Mouse (Mus musculus): ENCODE results near the gene Tpk1.
A peak's percentile ranks its signal among the peaks of the same experiment; 100 is the strongest.

The Tpk1 gene

DNA sequence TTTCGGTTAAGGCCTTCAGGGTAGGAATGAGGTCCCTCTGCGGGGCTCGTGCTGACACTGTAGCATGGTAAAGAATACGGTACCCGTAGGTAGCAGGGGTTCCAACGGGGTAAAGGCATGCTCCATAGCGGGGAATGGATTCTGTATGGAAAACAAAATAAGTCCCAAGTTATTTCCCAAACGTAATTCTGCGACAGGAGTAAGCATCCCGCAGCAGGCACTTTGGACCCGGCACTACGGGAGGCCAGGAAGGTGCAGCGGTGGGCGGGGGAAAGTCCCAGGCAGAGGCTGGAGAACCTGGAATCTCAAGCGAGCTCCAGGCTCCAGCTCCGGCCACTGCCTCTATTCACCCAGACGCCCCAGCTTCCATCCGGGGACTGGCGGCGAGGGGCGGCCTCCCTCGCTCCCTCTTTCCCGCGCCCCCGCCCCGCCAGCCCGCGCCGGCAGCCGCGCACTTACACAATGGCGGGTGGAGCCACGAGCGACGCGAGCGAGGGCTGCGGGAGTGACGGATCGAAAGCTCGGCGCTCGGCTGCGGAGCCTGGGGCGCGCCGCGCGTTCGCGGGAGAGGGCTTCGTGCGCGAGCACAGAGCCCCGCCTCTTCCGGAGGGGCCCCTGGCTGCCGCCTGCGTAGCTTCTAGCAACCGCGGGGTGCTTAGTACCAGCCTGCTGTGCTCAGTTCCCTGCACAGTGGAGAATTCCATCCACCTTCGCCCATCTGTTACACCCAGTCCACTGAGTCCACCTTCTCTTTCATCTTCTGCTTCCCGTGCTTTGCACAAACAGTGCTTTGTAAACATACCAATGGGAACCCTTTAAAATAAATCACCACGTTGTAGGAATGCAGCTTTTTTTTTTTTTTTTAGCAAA lies at the start of gene Tpk1:
Gene Tpk1, minus strand, starts transcription at position 602 of the 870 bp plus-strand sequence.
- DNase-seq (ENCODE audit: extremely low read depth, low read depth, low spot score) = peak; percentile 8

DNA sequence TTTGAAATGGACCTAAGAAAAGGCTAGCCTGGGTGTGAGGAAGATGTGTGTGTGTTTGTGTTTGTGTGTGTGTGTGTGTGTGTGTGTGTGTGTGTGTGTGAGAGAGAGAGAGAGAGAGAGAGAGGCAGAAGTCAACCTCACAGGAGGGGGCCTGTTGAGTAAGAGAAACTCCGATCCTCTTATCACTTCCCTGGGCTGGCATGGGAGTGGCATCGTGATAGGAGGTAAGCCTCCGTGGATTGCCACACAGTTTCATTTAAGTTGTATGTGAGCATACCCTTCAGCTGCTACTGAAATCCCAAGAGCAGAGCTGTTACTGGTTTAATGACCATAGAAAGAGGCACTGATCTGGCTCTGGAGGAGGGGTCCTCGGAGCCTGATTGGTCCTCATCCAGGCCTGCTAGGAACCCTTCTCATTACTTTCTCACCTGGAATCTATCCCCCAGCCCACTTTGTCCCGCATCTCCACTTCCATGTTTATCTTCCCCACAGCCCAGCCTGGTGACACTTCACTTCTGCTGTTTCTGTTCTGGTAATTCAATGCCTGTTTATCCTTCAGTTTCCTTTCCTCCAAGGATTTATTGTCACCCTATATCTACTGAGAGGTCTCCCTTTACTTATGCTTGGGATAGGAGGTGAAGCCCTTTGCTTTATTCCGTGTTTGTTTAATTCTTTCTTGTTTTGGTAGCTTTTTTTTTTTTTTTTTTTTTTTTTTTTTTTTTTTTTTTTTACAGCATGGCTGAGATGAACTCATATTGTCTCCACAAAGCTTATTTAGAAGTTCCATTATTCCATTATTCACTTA lies 36.9 kb upstream of the Tpk1 start:
- no peak for DNase-seq (ENCODE audit: extremely low read depth, low read depth, low spot score)

DNA sequence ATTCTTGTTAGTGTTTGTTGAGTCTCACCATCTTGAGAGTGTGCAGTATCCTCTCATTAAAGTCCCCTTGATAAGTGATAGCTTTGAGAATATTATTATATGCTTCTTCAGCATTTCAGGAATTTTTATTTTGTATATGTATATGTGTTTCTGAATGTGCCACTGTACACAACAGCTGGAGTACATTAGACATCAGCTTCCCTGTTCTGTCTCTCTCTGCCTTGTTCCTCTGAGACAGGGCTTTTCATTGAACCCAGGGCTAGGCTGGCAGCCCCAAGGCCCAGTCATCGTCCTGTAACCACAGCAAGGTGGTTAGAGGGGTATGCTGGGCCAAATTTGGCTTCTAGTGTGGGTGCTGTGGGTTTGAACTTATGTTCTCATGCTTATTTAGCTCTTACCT lies 25.8 kb upstream of the Tpk1 start:
- no peak for DNase-seq (ENCODE audit: extremely low read depth, low read depth, low spot score)

DNA sequence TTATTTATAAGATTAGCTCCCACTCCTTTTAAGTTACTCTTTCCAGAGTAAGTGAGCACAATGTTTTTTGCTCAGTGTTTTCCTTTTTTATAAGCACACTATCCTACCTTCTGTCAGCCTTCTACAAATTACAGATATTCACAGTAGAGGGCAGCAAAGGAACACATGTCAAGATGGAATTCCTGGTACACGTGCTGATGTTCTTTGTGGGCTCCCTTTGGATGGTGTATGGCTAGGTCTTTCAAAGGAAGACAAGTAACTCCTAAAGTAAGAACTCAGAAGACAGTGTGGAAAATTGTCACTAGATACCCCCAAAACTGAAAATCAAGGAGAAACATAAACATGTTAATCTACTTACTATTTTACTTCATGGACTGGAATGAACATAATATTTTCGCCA lies 19.9 kb upstream of the Tpk1 start:
- no peak for DNase-seq (ENCODE audit: extremely low read depth, low read depth, low spot score)

DNA sequence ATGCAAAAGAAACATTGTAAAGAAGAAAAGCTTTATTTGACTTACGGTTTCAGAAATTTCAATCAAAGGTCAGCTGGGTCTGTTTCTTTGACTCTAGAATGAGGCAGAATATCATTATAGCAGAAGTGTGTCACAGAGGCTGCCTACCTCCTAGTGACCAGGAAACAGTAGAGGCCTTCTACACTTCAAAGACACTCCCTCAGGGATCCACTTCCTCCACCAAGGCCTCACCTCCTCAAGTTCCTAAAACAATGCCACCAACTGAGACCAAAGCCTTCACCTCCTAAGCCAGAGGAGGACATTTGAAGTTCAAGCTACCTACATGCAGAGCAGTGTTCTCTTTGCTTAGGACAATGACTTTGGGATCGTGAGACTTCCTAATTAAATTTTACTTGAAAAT lies 16.5 kb upstream of the Tpk1 start:
- no peak for DNase-seq (ENCODE audit: extremely low read depth, low read depth, low spot score)

DNA sequence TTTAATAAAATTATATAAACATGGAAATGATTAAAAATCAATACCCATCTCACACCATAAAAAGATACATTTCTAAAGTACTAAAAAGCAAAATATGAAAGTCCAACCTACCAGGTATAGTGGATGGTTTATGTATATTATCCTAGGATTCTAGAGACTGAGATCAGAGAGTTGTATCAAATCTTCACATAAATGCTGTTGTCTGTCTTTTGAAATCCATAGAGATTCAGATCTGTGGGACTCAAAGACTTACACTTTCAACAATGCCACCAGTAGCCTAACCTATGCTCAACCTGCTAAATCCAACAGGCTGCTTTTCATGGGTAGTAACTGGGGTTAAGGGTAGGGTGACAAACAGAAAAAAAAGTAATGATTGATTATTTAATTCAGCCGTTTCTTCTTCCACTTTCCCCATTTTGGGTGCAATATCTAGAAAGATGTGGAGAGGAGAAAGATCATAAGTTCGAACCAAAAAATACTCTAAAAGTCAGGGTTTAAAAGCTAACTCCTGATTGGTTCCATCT lies 12.7 kb upstream of the Tpk1 start:
- no peak for DNase-seq (ENCODE audit: extremely low read depth, low read depth, low spot score)

DNA sequence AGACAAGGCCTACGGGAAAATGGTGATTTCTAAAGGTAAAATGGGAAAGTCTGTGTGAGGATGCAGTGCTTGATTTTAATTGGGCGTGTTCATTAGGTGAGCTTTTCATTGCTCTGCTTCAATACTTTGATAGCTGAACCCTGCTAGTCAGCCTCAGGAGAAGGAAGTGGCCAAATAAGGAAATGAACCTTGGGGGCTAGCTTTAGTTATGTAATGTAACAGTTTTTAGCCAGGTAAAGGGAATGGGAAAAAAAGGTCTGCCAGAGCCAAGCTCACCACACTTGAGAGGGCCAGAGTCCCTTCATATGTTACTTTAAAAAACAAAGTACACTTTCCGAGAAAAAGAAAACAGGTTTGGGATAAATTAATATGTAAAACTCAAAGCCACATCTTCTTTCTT lies 11.5 kb upstream of the Tpk1 start:
- DNase-seq (ENCODE audit: extremely low read depth, low read depth, low spot score) = no peak

DNA sequence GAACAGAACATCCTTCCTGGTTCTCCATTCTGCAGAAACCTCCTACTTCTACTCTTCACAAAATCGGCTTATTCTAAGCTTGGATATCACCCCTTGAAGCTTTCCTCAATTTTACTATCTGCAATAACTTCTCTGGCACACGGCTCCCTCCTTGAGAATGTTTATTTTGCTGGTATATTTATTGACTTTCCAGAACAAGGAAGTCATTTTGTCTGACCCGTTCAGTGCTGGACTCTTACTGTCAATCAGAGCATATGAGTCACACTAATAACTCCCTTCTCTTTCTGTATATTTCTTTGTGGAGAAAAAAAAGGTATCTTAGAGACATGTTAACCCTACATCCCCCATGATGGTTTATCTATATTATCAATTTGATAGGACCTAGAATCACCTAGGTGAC lies 10.1 kb upstream of the Tpk1 start:
- DNase-seq (ENCODE audit: extremely low read depth, low read depth, low spot score) = no peak

DNA sequence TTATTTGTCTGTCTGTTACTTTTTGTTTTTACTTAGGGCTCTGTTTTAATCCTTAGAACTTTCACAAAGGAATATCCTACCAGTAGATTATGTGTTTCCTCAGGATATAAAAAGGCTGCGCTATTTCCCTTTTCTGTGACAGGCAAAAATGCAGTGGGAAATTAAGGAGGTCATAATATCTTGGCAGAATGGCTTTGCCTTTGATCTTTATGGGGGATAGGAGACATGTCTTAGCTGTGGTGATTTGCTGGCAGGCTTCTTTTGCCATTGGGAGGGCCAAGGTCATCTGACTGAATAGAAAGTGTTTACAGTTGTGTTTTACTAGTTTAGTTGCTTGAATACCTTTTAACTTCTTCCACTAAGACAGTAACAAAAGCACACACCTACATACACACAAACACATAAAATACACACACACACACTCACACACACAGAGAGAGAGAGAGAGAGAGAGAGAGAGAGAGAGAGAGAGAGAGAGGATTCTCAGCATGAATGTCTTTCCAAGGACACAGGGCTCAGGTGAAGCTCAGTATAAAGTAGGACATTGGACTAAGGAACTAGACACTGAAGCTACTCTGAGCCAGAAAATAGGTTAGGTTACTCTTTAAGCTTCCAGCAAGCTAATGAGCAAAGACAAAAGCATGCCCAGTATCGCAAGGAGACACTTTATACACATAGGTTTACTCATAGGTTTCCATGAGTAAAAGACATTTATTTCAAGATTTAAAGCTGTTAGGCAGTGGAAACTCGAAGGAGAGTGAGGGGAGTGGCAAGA lies 9.1 kb upstream of the Tpk1 start:
- DNase-seq (ENCODE audit: extremely low read depth, low read depth, low spot score) = no peak

DNA sequence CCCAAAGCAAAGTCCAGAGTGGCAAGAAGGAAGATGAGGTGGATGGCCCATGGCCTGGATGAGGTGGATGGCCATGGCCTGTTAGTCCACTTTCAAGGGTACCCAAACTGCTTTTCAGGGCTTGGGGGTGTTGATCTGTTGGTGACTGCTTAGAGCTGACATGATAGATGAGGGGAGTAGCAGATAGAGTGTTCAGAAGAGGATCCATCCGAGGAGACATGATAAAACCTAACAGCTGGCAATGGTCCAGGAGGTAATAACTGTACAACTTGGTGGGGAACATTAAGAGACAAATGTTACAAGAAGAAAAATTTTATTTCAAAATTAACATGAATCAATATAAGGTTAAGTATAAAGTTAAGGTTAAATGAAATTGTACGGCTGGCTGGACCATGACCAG lies 4.9 kb upstream of the Tpk1 start:
- no peak for DNase-seq (ENCODE audit: extremely low read depth, low read depth, low spot score)

DNA sequence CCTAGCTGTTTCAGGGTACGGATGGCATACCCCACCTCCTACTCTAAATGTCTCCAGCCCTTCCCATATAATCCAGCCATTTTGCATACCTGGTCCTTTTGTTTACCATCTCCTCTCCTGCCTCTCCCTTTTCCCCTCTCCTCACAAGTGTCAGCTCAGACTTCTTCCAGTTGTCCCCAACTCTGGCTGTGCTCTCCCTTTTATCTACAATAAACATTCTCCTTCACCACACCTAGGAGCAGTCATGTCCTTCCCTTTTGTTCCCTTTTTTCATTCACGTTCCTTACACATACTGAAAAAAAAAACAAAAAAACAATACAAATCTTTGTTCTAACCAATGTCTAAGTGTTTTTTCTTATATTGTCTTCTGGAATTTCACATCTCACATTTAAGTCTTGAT lies 1.6 kb upstream of the Tpk1 start:
- DNase-seq (ENCODE audit: extremely low read depth, low read depth, low spot score) = no peak

DNA sequence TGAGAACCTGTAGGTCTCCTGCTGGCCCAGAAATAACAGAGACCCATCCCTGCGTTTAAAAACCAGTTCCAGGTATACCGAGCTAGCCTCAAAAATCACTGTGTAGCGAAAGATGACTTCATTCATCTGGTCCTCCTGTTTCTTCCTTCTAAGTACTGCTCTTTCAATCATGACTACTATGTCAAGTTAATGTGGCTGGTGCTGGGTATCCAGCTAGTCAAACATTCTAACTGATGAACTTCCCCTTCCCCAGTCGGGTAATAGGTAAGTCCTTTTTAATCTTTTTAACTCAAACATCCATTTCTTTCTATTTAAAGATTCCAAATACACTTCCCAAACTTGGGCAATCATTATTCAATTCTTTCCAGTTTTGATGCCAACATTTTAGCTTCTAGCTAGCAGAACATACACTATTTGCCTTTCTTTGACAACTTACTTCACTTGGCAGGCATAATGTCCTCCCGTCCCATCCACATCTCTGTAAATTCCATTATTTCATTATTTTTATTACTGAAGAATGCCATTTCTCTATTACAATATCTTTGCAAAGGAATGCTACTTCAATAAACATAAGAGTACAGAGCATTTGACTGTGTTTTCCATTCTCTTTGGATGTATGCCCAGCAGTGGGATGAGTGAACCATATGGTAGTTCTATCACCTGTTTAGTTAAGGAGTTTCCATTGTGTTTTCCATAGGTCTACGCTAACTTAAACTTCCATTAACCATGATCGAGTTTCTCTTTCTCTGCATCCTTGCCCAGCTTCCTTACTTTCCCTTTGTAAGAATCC lies 728 bp upstream of the Tpk1 start:
- no peak for DNase-seq (ENCODE audit: extremely low read depth, low read depth, low spot score)

DNA sequence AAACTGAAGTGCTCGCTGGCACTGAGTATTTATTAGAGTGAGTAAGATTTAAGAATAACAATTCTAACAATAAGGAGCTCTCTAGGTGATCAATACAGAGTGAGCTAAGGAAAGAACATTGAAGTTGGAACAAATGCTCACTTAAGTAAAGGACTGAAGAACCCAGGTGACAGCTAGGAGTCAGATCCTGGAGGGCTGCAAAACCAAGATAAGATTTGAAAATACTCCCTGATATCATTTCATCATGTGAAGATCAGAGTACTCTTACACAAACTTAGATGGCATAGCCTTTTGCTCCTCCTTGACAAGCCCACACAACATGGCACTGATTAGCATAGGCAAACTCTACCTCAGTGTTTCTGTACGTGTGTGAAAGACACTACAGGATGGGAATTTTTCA lies 4.3 kb downstream of the Tpk1 start:
- no peak for DNase-seq (ENCODE audit: extremely low read depth, low read depth, low spot score)

DNA sequence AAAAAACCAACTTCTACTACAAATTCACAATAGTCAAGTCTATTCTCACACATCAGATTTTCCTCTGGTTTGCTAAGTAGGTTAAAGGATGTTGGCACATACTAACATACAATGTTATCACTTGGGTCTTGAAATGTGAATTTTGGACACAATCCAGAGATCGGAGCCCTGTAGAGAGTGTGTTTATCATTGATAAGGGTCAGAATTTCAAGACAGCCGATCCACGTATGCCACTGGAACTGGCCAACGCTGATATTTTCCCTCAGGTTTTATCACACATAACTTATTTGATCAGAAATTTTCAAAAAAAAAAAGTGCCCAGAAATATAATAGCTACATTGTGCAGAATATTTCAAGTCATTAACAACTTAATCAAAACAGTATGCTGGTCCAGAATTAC lies 7.8 kb downstream of the Tpk1 start:
- no peak for DNase-seq (ENCODE audit: extremely low read depth, low read depth, low spot score)

DNA sequence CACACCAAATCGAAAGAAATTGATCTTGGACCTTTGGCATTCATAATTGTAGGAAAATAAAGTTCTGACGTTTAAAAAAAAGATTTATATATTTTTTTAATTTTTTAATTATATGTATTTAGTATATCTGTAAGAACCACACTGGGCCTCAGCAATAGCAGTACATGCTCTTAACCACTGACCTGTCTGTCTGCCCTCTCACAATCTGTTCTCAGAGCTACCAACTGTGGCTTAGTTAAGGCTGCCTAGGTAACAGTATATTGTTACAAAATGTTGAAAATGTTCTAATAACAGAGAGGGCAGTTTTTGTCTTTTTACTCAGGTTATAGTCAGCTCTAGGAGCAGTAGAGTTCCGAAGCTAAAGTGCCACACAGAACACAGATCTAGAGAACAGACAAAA lies 8.2 kb downstream of the Tpk1 start:
- DNase-seq (ENCODE audit: extremely low read depth, low read depth, low spot score) = no peak

DNA sequence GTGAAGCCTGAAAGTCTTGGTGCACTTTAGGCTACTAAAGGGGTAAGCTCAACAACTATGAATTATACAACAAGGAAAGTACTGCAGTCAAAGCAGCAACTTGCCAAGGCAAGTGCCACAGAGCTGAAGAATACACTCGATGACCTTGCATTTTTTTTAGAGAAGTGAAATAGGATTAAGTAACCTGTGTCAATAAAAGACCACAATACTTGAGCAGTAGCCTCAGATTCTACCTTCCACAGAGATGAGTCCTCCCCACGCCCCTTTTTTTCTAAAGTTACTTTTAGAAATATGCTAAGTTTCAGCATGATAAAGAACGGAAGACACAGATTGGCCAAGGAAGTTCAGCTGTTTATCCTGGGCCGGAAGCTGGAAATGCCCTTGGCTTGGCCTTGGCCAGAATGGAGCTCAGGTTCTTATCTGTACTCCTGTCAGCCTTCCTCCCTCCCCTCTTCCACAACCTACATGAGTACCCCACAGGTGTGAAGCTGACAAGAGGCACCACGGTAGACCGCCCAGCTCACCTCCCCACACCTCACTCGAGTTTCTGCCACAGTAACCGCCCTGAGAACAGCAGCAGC lies 11.1 kb downstream of the Tpk1 start:
- DNase-seq (ENCODE audit: extremely low read depth, low read depth, low spot score) = no peak

DNA sequence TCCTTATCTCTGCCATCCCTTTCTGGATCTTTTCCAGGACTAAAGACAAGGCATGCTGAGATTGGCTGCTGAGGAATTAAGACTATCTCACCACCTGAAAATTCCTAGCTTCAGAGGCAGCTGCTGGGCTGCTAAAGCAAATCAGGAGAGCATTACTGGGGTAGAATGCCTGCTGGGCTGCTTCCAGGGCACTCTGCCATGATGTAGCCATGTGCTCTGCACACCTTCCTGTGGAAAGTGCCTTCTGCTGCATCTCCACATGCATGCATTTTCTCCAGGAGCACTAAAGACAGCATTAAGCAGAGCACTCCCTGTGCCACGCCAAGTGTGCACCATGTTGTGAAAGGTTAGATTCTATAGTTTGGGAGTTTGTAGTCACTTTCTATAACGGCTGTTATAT lies 16.6 kb downstream of the Tpk1 start:
- DNase-seq (ENCODE audit: extremely low read depth, low read depth, low spot score) = no peak

DNA sequence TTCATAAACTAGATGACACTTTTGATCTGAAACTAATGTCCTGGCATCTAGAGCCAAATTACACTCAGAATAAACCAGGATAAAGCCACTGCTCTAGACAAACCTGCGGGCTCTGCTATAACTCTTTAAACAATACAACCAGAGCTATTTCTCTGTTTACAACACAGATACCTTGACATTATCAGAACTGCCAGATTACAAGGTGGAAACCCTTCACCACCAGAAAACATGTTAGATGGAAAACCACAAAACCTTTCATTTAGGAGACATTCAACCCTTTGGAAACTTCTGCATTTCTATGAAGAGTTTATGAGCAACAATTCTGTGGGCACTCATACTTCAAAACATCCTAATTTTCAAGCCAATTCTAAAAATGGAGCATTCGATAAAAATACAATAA lies 20.4 kb downstream of the Tpk1 start:
- DNase-seq (ENCODE audit: extremely low read depth, low read depth, low spot score) = no peak

DNA sequence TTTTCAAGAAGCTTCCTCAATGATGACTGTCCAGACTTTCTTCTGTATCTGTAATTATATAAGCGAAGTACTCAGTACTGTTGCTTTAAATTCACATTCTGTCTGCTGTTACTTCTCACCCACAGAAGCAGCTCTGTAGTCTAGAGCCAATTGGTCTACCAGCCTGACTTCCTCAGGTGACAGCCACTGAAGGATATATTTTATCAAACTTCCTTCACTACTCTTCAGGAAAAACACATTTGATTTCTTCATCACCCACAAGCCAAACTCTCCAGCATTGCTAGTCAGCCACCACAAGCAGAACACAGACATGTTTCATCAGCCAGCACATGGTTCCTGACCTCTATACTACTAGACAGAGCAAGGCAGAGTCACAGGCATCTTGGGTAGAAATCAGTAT lies 21.0 kb downstream of the Tpk1 start:
- DNase-seq (ENCODE audit: extremely low read depth, low read depth, low spot score) = no peak

DNA sequence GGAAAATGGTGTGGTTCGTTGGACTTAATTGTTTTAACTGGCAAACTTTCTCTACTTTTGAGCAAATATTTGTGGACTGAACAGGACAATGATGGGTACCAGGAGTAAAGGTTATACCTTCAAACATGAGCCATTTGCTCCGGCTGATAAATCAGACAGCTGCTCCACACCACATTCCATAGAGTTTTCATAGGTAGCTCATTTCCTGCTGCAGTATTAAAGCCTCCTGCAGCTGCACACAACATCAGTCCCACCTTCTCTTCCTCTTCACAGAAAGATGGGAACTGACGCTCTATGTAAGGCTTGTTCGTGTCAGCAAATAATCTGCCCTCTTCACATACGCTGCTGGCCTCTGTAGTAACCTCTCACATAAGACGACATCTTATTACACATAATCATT lies 22.4 kb downstream of the Tpk1 start:
- no peak for DNase-seq (ENCODE audit: extremely low read depth, low read depth, low spot score)

Data from fat pad, adult 2 months (tissue).